Mouse (Mus musculus): ENCODE results near the gene Il12a.

Gene Il12a

DNA sequence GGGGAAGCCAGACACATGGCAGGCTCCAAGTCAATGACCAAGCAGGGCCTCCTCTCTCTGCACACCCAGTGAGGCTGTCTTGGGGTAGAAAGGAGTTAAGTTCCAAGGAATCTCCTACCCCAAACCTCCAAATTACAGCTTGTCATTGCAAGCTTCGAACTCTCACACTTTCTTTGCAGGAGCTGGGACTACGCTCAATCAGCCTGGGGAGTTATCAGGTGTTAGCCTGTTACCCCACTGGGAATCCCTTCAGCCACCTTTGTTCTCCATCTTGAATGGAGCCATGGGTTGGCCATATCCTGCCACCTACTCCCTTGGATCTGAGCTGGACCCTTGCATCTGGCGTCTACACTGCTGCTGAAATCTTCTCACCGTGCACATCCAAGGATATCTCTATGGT, at the start of gene Il12a:
Il12a (plus strand) TSS at position 301 of the 400 bp plus-strand sequence.
- no peak for DNase-seq (ENCODE audit: low read depth, low spot score)

DNA sequence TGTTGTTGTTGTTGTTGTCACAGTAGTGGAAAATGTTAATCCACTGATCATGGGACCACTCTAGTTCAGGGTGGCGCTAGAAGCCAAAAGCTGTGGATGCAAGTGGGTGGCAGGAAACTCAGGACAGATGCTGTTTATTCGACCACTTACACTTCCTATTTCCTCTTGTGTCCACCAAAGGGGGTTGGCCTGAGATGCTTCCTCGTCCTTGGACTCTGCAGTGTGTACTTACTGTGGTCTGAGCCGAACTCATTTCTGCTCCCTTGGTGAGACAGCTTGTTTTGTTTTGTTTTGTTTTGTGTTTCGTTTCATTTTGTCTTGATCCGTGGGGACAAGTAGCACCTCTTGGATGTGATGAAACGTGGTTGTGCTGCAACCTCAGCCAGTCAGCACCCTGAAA, 47.5 kb upstream of the Il12a start:
- no peak for DNase-seq (ENCODE audit: low read depth, low spot score)

DNA sequence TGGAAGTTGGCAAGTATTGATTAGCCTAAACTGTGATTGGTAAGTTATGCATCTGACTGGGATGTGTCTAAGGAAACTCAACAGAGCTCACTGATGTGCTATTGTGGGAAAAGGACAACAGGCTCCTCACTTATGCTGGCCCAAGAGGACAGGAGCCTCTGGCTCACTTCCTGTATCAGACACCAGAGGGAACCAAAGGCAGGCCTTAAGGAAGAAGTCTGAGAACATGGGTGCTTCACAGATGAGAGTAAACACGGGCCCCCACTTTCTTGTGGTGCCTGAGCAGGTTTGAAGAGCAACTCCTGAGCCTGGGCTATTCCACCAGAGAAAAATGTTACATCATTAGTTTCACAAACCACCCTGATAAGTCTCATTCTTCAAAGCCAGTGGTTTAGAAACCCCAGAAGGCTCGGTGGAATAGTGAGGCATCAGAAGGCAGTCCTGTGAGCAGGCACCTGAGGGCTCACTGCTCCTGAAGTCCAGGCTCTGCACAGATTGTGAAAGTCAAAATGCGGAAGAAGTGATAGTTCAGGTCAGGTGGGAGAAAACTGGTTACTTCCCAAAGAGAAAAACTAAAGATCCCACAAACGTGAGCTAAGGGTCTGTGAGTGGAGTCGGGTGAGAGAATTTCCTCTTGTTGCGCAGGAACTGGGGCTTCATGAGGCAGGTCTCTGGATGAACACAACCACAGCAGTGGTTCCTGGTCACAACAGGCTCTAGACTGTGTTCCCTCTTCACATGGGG, 43.9 kb upstream of the Il12a start:
- DNase-seq (ENCODE audit: low read depth, low spot score), result no peak

DNA sequence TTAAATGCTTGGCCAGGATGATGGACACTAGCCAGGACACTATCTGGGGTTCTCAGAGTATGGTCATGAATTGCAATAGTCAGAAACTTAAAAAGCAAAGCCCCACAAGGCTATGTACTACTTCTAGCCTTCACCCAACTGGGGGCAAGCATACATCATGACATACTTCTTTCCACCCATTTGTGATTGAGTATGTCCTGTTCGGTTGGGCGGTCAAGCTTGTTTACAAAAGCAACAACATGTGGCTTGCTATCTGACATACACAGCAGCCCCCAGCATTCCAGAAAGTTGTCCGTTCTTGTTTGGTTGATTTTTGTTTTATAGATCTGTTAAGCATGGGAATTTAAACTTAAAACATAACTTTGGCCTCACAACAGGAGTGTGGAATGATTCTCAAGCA, 43.2 kb upstream of the Il12a start:
- DNase-seq (ENCODE audit: low read depth, low spot score), result no peak

DNA sequence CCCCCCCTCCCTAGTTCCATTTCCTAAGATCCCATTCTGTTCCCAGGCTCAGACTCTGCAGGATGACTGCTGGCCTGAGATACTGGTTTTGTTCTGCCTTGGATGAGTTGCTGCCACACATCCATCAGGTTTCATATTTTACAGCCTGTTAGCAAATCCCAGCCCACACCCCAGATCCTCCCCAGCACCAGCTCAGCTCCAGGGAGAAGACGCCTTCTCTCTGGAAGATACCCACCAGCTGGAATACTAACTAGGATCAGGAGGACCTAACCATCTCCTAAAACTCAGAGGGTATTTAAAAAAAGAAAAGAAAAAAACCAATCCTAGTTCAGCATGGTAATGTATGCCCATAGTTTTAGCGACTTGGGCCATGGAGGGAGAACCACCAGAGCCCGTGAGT, 40.2 kb upstream of the Il12a start:
- no peak for DNase-seq (ENCODE audit: low read depth, low spot score)

DNA sequence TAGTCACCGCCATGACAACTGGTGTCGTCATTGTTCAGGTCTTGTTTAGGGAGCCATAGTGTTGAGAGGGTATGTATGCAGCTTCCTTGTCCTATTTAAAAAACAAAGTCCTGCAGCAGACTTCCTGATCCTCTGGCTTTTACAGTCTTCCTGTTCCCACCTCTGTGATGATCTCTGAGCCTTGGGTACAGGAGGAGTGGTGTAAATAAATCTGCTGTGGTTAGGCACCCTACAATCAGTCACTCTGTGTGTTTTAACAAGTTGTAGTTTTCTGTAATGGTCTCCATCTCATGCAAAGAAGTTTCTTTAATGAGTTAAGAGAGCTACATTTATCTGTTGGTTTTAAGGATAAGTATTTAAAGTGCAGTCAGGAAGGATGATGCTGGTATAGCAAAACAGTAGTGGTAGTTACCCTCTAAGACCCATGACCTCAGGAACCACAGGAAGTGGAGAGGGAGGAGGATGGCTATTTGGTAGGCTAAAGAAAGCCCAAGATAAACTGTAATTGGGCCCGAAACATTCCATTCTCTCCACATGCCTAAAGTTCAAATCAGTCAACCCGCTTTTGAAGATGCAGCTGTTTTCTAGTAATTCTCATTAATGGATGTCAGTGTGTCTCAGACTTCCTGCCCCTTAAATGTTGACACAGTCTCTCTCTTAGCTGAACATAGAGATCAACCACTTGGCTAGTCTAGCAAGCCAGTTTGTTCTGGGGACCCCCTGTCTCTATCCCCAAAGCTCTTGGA, 33.7 kb upstream of the Il12a start:
- DNase-seq (ENCODE audit: low read depth, low spot score), result no peak

DNA sequence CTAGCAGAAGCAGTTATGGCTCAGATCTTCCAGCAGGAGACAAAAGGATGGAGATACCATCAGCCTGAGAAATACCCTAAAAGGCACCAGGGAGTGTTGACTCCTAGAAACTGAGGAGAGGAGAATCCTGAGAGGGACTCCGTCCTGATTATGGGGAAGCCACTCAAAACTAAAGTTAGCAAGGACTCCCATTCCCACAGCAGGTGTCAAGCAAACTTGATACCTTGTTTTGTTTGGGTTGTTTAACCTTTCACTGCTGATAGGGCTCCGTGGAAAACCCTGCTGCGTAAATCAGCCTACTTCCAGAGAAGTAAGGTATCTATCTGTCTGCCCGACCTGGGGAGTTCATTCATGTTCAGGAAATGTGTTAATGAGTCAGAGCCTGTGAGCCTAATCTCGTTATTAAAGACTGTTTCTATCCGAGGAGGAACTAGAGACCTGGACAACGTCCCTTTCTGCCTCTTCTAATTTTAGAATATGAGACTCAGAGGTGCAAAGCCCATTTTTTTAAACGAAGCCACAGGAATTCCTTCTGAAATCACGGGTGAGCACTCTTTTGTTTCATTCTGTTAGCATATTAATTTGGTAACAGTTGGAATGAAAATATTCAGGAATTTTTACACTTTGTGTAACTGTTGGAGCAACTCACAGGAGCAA, 32.7 kb upstream of the Il12a start:
- no peak for DNase-seq (ENCODE audit: low read depth, low spot score)

DNA sequence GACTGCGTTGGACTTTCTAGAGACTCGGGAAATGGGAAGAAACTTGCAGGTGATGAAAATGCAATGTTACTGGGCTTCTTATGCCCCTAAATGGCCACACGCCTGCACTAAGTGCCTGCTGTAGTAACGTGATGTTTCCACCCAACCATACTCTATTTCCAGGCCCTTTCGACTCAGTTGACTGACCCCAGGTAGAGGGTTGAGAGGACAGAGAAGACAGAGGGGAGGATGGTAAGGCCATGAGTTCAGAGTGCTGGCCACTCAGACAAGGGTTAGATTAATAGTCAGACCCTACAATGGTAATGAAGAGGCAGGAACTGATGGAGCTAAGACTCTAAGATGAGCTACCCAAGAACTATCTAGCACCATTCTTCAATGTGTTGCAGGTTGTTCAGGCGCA, 30.4 kb upstream of the Il12a start:
- DNase-seq (ENCODE audit: low read depth, low spot score), result no peak

DNA sequence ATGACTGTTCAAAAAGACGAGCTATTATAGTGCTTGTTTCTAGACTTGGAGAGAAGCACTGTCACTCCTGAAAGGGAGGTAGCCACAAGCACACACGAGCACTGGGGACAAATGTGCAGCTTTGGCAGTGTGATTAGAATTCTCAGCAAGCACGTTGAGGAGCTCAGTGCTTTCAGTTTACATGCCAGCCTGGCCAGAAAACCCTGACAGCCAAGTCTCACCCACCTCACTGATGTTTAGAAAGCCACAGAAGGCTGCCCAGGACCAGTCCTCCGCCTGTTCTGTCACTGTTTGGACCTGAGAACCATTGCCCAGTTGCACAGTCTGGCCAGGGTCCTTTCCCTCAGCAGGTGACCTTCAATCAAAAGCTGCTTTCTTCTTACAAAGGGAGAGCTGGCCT, 29.9 kb upstream of the Il12a start:
- DNase-seq (ENCODE audit: low read depth, low spot score), result no peak

DNA sequence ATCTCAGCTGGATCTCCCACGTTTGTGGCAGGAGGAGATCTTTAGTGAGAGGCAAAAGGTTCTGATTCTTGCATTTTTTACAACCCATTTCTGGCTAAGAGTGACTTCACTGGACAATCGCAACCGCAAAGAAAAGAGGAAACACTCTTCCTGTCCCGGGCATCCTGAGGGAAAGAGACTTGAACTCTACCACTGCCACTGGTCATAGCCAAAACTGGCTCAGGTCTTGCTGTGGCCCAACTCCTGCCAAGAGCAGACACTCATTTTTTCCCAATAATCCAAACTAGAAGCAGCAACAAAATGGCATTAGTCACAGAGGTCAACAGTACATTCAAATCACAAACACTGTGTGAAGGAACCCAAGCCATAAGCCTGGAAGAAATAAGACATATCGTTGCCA, 28.1 kb upstream of the Il12a start:
- no peak for DNase-seq (ENCODE audit: low read depth, low spot score)

DNA sequence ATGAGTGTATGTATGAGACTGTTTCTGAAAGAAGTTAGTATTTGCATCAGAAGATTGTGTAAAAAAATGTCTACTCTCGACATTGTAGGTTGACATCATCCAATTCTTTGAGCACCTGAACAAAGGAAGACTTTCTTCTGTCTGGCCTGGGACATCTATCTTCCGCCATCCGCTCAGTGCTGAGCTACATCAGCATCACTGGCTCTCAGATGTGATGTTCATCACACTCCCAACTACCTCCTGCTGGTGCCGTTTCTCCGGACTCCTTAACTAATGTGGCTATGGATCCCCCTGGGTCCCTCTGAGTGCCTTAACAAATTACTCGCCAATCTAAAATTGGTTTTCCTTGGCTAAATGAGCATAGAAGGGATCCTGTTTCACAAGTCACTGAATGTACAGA, 26.1 kb upstream of the Il12a start:
- no peak for DNase-seq (ENCODE audit: low read depth, low spot score)

DNA sequence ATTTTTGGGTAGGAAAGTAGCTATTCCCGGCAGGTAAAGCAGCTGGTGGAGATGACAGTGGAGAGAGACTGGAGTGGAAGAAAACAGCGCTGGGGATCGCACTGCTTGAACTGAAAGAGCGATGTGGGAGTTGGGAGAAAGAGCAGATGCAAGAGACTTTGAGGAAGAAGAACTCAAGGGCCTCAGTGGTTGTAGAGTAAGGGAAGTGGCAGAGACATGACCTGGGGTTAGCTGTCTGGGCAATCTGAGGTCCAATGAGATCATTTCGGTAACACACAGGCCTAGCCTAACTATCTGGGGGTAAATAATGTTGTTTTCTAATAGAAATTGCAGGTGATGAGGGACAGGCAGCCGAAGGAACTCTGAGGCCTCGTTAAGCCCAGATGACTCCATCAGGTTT, 24.1 kb upstream of the Il12a start:
- no peak for DNase-seq (ENCODE audit: low read depth, low spot score)

DNA sequence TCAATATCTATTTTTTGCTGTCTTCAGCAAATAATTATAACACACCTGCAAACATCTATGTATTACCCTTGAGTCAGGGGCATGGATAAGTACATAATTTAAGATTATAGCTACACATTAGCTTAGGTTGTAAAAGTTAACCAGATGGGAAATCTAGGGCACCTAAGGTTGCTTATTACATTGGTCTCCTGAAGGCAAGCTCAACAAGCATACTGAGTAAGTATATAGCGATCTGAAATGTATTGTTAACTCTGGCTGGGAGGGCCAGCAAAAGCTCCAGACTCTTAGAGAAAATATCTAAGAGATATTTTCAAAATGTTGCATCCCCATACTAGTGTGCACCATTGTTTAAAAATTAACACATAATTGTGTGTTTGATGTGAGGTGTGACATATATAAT, 22.6 kb upstream of the Il12a start:
- DNase-seq (ENCODE audit: low read depth, low spot score), result no peak

DNA sequence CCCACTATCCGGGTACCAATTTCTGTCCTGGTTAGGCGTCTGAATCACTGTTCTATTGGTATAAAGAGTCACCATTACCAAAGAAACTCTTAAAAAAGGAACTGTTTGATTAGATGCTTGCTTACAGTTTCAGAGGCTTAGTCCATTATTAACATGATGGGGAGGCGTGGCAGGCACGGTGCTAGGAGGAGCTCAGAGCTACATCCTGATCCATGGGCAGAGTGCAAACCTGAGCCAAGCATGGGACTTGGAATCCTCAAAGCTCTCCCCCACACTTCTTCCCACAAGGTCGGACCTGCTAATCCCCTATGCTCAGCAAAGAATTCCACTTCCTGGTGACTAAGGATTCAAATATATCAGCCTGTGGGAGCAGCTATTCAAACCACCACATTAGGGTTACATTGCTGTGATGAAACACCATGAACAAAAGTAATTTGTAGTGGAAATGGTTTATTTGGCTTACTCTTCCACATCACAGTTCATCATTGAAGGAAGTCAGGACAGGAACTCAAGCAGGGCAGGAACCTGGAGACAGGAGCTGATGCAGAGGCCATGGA, 20.9 kb upstream of the Il12a start:
- no peak for DNase-seq (ENCODE audit: low read depth, low spot score)

DNA sequence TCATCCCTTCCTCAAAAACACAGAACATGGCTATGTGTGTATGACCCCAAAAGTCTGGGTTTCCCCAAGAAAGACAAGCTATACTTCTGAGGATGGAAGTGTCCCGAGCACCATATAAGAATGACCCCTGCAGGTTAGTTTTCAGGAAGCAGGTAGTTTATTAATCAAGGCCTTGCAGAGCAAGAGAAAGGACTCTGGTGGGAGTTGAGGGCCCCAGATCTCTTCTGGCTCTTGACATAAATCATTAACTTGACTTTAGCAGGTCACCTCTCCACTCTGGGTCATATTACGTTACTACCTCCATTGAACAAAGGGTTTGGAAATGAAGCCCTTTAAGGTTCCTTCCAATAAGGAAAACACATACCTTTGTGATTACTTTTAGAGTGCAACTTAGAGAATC, 15.7 kb upstream of the Il12a start:
- no peak for DNase-seq (ENCODE audit: low read depth, low spot score)

DNA sequence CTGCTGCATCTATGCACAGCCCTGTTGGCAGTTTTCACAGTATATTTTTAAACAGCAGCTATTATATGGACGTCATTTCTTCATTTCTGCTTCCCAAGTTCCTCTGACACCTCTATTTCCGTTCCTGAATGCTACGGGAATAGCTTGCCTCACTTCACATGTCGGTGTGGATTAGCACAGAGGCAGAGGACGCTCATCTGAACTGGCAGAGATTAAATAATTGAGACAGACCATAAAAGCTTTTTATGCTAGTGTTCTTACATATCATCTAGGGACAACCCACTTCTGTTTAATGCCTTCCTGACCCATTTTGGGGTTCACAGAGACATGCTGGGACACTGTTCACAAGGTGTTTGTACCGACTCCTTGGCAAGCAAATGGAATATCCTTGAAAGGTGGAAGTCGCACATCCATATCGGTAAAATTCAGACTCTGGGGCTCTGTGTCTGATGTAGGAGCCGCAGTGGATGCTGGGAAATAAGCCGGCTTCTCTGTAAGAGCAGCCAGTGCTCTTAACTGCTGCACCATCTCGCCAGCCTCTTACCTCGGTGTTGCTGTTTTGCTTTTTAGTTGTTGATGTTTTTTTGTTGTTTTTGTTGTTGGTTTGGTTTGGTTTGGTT, 15.1 kb upstream of the Il12a start:
- no peak for DNase-seq (ENCODE audit: low read depth, low spot score)

DNA sequence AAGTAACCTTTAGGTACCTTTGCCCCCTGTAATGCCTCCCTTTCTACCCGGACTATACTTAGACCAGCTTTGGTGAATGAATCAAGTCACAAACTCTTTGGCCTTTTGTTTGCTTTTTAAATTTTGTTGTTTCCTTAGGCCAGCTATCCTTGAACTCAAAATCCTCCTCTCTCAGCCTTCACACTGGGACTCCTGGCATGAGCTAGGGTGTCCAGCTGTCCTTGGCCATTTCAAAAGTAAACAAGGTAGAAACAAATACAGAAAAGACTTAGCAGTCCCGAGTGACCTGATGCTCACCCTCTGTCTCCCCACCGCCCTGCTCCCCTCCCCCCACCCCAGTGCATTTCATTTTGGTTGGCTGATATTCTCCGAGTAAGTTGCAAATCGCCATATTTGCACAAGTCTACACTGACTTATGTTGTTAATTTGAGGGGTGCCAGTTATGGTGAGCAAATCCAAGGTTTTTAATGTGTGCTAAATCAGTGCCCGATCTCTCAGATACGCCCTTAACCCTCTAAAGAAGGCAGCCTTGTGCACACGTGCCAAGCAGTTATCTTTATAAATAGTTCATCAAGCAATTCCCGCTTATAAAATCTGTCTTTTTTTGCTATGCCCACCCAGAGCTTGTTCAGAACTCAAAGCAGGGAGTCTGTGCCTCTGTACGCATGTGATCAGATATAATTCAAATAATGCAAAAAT, 14.3 kb upstream of the Il12a start:
- DNase-seq (ENCODE audit: low read depth, low spot score), result no peak

DNA sequence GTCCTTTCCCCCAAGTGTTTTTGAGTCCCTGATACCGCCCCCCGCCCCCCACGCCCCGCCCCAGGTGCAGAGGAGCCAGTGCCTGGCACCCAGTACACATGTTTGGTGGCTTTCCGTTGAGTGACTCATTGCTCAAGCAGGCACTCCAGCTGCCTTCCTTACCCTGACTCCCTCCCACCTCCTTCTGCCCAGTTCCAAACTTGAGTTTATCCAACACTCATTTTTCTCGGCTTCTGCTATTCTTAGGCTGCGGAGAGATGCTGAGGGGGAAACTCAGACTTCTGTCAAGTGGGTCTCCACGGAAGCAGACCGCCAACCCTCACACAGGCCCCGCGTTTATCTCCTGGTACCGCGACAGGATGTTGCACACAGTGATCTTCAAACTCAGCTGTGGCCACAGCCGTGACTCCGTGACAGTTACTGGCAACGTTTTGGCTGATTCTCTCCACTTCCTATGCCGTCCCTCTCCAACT, 13.6 kb upstream of the Il12a start:
- no peak for DNase-seq (ENCODE audit: low read depth, low spot score)

DNA sequence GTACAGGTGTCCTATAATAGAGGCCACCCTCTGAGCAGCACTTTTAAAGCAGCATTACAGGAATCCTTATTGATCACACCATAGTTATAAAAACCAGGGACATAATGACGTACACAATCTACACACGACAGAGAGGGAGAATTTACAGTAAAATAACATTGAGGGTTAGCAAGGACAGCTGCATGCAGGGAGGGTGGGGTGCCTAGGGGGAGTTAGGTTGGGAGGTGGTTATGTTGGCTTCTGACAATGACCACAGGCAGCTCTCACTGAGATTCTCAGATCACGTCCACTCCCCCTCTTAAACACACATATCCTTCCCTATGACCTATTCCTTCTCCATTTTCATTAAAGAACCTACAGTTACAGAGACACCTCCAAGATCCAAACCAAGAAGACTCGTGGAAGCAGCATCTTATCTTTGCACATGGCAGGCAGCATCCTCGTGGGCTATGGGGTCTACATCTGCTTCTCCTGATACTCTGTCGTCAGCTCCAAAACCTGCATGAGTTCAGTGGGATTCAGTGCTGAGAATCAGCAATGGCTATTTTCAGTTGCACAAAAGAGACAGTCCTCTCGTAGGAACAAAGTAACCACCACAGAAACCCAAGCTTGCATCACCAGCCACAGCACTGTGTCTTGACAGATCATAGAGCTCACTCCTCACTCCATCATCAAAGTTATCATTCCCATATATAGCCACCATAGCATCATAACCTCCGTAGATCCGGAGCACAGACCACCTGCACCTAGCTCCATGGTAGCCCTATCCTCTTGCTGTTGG, 11.4 kb upstream of the Il12a start:
- no peak for DNase-seq (ENCODE audit: low read depth, low spot score)

DNA sequence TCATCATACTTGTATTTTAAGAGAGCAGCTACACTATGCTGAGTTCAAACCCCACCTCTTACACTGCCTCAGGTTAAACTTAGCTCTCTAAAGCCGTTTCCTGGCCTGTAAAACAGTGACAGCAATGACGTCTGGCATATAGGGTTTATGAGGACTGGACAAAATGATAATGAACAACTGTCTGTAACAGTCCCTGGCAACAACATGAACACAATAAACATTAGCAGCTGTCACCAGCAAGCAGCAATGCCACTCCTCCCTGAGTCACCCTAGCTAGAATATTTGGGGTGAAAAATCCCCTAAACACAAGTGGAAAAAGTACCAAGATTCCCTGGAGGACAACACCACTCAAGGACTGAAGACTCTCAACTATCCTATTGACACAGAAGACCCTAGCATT, 6.9 kb upstream of the Il12a start:
- no peak for DNase-seq (ENCODE audit: low read depth, low spot score)

DNA sequence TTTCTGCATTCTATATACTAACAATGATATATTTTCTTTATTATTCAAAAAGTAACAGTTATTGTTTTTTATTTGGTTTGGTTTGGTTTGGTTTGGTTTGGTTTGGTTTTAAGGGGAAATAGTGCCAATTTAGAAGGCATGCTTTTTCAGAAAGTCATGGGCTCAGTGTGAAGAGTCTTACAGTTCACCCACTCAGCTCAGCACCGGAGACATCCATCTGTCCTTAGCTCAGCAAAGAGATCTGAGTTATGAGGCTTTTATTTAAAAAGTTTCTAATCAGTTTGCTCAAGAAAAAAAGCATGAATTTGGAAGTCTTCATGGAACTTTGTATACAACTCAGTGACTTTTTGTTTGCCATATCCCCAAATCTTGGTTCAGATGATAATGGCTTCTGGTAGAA, 6.2 kb upstream of the Il12a start:
- DNase-seq (ENCODE audit: low read depth, low spot score), result no peak

Measured in WW6 (cell line).